Mouse (Mus musculus): Measurements from ENCODE around the gene Sec63.

Gene Sec63

DNA sequence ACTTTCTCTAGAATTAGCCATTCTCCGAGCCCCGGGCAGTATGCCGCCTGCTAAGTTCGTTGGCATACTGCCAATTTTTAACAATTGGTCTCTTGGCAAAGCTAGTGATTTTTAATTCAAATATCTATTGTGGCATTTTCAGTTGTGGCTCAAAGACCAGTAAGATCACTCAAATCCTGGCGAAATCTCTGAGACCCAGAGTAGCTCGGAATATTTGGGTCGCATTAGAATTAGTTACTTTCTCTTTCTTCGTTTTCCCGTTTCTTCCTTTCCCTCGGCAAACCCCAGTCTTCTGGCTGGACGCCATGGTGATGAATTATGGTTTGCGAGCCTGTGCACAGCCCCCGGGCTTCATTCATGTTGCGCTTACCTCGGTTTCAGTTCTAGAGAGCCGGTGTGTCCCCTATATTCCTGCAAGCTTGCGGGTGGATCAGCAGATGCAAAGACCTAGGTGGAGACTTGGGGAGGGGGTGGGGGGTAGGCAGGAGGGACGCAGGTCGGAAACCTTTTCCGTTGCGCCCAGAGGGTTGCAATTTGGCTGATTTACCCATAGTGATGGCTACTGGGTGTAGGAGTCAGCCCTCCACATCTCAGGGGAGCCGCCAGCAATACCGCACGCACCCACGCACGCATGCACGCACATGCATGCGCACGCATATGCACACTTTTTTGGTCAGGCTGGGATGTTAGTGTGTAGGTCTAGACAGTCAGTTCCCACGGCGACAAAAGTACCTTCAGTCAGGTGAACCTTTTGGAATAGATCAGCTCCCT is 102.5 kb downstream of the Sec63 start:
- DNase-seq = peak; percentile 61

DNA sequence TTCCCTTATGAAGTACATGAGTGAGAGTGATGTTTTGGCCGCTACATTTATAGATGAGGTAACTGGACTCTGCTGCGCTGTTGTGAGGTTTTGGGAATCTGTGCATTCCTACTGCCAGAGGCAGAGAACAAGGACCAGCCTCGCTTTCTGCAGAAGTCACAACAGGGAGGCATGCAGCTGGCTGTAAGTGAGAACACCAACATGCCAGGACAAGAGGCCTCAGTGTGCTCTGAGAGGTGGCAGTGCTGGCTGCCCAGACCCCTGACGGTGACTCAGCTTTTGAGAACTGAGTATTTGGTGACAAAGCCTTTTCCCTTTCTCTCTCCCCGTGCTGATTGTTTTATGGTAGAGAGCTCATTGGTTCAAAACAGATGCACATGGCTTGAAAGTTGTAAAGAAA is 103.4 kb downstream of the Sec63 start:
- no peak for DNase-seq

DNA sequence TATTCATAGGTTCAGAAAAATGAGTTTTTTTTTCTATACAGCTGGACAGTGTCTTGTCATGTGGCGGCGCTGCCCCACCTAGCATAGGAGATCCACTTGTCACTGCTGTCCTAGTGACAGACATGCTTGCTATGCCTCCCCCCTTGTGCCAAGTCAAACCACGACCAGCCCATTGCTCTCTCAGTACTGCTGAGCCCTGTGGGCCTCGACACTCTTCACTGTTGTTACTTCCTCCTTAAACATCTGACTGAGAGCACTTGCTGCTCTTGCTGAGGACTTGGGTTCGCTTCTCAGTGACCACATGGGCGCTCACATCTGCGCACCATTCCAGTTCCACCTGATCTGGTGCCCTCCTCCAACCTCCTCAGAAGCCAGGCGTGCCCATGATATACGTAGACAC is 107.1 kb downstream of the Sec63 start:
- no peak for DNase-seq

DNA sequence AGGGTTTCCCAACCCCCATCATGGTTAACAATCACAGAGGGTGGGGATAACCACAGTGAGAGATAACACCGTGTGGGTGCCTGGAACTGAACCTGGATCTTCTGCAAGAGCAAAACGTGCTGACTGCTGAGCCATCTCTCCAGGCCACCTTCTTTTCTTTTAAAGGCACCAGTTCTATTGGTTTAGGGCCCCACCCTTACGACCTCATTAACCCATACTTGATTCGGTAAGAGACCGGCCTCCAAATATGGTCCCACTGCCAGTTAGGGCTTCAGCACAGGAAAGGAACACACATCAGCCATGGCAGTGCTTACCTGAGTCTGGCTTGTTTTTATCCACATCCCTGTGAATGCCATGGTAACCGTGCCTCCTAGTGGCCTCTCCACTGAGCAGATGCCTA is 108.2 kb downstream of the Sec63 start:
- no peak for DNase-seq

DNA sequence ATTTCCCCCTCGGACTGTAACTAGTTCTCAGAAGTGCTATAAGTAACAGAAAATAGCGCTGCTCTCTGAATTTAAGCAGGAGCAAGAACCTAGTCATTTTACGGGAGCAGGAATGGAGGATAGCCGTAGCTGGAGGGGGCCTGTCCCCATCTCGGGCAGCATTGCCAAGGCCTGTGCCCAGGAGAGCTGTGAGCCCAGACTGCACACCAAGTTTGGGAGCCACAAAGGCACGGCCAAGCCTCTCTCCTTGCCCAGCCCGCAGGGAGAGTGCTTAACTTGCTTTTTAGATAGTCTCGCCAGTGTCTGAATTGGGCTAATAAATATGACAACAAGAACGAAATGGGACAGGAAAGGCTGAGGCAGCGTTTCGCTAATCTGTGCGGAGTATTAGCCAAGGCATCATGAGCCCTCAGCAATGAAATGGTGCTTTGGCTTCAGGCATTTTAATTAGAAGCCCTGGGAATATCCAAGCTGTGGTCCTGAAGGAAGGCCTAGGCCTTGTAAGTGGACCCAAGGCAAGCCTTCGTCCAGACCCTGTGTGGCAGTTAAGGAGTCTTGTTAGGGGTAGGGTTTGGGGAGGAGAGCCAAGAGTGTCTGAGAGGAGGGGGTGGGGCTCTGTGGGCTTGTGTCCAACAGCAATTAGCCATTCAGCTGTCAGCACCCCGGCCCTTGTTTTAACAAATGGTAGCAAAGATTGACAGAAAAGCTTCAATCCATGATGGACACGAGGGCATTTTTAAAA is 111.1 kb downstream of the Sec63 start:
- no peak for DNase-seq

DNA sequence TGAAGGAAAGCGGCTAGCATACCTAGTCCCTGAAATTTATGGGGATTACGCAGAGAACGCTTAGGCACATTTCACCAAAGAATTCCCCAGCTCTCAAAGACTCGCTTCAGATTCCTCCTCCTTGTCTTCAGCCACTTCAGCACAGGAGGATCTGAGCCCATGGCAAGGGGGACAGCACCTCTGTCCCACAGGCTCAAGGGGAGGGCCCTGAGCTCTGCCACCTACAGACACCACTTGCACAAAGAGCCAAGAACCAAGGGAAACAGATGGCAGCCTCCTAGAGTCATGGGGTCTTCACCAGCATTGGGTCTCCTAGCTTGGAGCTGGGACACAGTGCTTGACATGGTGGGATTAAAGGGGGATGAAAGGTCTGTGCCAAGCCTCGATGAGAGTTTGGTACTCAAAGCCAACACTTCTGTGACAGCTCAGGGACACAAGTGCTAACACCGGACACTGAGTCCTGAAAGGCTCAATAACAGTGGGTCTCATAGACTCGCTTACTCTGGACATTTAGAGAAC is 111.8 kb downstream of the Sec63 start:
- no peak for DNase-seq

DNA sequence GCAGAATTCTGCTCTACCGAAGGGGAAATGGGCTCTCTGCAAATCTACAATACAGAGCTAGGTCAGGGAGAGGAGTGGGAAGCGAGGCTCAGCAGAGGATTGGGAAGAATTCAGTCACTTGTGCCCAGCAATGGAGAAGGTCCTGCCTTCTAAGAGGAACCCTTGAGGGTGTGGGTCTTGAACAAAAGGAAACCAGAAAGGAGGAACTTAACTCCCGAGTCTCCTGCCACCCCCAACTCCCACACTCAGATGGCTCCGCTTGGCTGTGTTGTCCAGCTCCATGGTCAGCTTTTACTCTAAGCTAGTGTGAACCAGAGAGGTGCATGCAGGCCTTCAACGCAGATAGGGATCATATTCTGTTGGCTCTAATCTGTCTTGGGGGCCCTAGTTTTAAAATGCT is 114.9 kb downstream of the Sec63 start:
- no peak for DNase-seq

DNA sequence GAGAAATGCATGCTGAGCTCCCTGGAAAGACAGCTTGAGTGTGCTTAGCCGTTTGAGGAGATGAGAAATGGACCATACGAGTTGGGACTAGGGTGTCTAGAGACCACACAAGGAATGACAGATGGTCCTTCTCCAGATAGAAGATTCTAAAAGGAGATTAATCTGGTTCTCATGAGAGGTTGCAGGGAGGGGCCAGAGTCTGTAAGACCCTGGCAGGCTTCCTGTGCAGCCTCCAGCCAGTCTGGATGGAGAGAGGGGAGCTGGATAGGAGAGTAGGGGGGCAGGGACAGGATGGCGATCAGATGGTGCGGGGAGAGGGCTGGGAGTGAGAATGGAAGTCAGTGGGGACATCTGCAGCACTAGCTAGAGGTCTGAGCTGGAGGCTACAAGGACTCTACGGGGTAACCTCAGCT is 118.0 kb downstream of the Sec63 start:
- no peak for DNase-seq

DNA sequence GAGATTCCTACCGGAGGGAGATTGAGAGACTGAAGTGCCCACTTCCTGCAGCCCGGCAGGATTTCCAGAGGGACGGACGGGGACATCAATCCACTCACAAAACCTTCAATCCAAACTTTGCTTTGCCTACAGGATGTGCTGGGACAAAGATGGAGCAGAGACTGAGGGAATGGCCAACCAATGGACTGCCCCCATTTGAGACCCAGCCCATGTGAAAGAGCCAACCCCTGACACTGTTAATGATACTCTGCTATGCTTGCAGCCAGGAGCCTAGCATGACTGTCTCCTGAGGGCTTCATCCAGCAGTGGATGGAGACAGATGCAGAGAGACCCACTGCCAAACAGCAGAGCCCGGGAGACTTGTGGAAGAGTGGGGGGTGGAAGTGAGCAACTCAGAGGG is 118.4 kb downstream of the Sec63 start:
- DNase-seq = no peak

All from kidney, postnatal 14 days (tissue).